Mouse (Mus musculus) liver, postnatal 0 days (tissue): Measurements from ENCODE around the gene Otub1.

Experiments used
- CTCF ChIP-seq: sonication (generic); IDR thresholded peaks from 2 replicates; pipeline ENCODE4 v1.5.1; 2016; ENCODE audit warnings: antibody characterized with exemption, low read depth
- EP300 ChIP-seq: IDR thresholded peaks from 2 replicates; pipeline ENCODE4 v1.6.1; 2016; ENCODE audit warnings: antibody characterized with exemption, low read depth, mild to moderate bottlenecking

DNA sequence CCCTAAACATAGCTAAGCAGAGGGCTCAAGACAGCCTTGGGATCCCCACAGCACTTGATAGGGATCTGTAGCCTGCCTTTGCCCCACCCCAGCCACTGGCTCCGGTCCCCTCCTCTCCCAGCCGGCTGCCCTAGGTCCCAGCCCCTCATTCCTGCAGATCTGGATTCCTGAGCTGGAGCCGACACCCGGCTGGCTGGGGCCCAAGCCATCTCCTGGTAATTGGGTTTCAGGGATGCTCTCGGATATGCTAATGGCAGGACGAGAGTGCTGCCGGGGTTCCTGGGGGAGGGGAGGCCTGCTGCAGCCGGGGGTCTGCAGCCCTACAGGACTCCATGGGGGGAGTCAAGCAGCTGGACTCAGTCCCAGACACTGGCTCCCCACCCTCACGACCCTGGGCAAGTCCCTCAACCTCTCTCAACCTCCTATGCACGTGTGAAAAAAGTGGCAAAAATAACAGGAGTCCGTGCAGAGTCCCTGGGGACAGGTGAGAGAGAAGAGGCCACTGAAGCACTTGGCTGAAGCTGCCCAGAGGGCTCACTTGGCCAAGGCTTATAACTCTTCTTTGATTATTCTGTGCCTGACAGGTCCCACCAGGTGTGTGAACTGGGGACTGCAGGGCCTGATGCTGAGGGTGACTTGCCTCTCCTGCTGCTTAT, 29.9 kb downstream of the Otub1 start:
- no peak for TF ChIP-seq CTCF
- no peak for TF ChIP-seq EP300
